ENCODE assay signal across 14 mouse cellular contexts in genomic region chr9:41737671-41738070, GRCm38 (mm10).
DNase-seq lines count a peak whose midpoint lies in the region; ATAC-seq lines count a peak whose summit lies in the region.
"Had no signal": no experiment of that assay in that cellular context is flagged by ENCODE, and none has a peak within 500 bp of the region (broad histone marks: within the 10 kb centered on the region; RNA-seq: fewer than 3 reads in every experiment).

No protein-coding gene starts in this region.

- H3K4me3 ChIP-seq in embryonic facial prominence, embryonic 12.5 days = no peak overlapping the region
- H3K4me3 ChIP-seq in forebrain, embryonic 13.5 days = no peak overlapping the region
- no peak overlapping the region for H3K4me3 ChIP-seq in limb, embryonic 10.5 days
- H3K4me3 ChIP-seq in neural tube, embryonic 15.5 days (replicated peaks) = no peak overlapping the region

- H3K4me2 ChIP-seq in embryonic facial prominence, embryonic 12.5 days (replicated peaks) = no peak overlapping the region
- H3K4me2 ChIP-seq in forebrain, embryonic 13.5 days = peak overlapping the region; percentile 66; the same call in 1 of the 2 replicates
- no peak overlapping the region for H3K4me2 ChIP-seq in neural tube, embryonic 15.5 days

- H3K4me1 ChIP-seq in embryonic facial prominence, embryonic 12.5 days = peaks cover 24% of the 10 kb centered on the region; the same call in 1 of the 2 replicates
- H3K4me1 ChIP-seq in forebrain, embryonic 13.5 days = peaks cover 45% of the 10 kb centered on the region
- peaks cover 33% of the 10 kb centered on the region for H3K4me1 ChIP-seq in limb, embryonic 10.5 days
- peaks cover 24% of the 10 kb centered on the region for H3K4me1 ChIP-seq in neural tube, embryonic 15.5 days

- H3K36me3 ChIP-seq in embryonic facial prominence, embryonic 12.5 days = no peaks in the 10 kb centered on the region
- H3K36me3 ChIP-seq in forebrain, embryonic 13.5 days (ENCODE audit: poor library complexity, severe bottlenecking) = no peaks in the 10 kb centered on the region
- no peaks in the 10 kb centered on the region for H3K36me3 ChIP-seq in limb, embryonic 10.5 days
- no peaks in the 10 kb centered on the region for H3K36me3 ChIP-seq in neural tube, embryonic 15.5 days

- DNase-seq in limb, embryonic 10.5 days (ENCODE audit: low spot score) = no peak
- no peak for DNase-seq in urinary bladder, adult 18-20 months (ENCODE audit: low spot score in 2 of 2)
- DNase-seq in heart, adult 9 months (ENCODE audit: low spot score in 2 of 2) = no peak
- no peak for DNase-seq in left cerebral cortex, adult 11 months (ENCODE audit: low spot score)
- DNase-seq: gastrocnemius, postnatal 10 days; kidney, adult 18-20 months; liver; lung, postnatal 14 days; right cerebral cortex, adult 18-20 months; thymus, postnatal 36 days had no signal

- no peak overlapping the region for H3K9ac ChIP-seq in embryonic facial prominence, embryonic 12.5 days
- no peak overlapping the region for H3K9ac ChIP-seq in forebrain, embryonic 13.5 days
- no peak overlapping the region for H3K9ac ChIP-seq in neural tube, embryonic 15.5 days (replicated peaks)

- no peak for ATAC-seq in embryonic facial prominence, embryonic 12.5 days (ENCODE audit: insufficient number of reproducible peaks, insufficient read depth, low FRiP score, low TSS enrichment)
- no peak for ATAC-seq in forebrain, embryonic 13.5 days
- ATAC-seq in neural tube, embryonic 15.5 days (ENCODE audit: low FRiP score) = no peak
- ATAC-seq: activated CD4-positive, CD25-positive, alpha-beta regulatory T cell, adult 4 months had no signal

- no peaks in the 10 kb centered on the region for H3K9me3 ChIP-seq in embryonic facial prominence, embryonic 12.5 days
- H3K9me3 ChIP-seq in forebrain, embryonic 13.5 days (replicated peaks) = no peaks in the 10 kb centered on the region
- H3K9me3 ChIP-seq in limb, embryonic 10.5 days (replicated peaks) = no peaks in the 10 kb centered on the region
- no peaks in the 10 kb centered on the region for H3K9me3 ChIP-seq in neural tube, embryonic 15.5 days (replicated peaks)

- WGBS in embryonic facial prominence, embryonic 12.5 days = 57% methylated on average over 6 of the region's 6 CpGs
- 27% methylated on average over 6 of the region's 6 CpGs for WGBS in forebrain, embryonic 13.5 days
- WGBS in limb, embryonic 10.5 days = 52% methylated on average over 6 of the region's 6 CpGs
- WGBS in neural tube, embryonic 15.5 days = 50% methylated on average over 6 of the region's 6 CpGs

- H3K27me3 ChIP-seq in embryonic facial prominence, embryonic 12.5 days = no peaks in the 10 kb centered on the region
- H3K27me3 ChIP-seq in forebrain, embryonic 13.5 days = no peaks in the 10 kb centered on the region
- no peaks in the 10 kb centered on the region for H3K27me3 ChIP-seq in limb, embryonic 10.5 days (ENCODE audit: low read depth, poor library complexity, severe bottlenecking)
- no peaks in the 10 kb centered on the region for H3K27me3 ChIP-seq in neural tube, embryonic 15.5 days (replicated peaks)

- H3K27ac ChIP-seq in embryonic facial prominence, embryonic 12.5 days = peak overlapping the region; percentile 95
- H3K27ac ChIP-seq in forebrain, embryonic 13.5 days = peak overlapping the region; percentile 99
- H3K27ac ChIP-seq in limb, embryonic 10.5 days = 0 out of 2 replicates have a peak overlapping the region, but pooled peaks have one; percentile 26
- H3K27ac ChIP-seq in neural tube, embryonic 15.5 days (replicated peaks) = peak overlapping the region; percentile 97

Comparison
In these comparisons a context has a peak if more than half of its experiments do, and no peak if none do; other contexts are left out.
1. H3K27ac ChIP-seq: peak in every context shown above with its lines; median percentile 99 in forebrain, embryonic 13.5 days; 97 in neural tube, embryonic 15.5 days; 95 in embryonic facial prominence, embryonic 12.5 days; 26 in limb, embryonic 10.5 days.